Mouse (Mus musculus): ENCODE measurements around the gene Cyp2d10. TPM values are rescaled to one million over a fixed set of nuclear protein-coding genes. Genes with fewer than 3 reads are reported as not detected.

Gene Cyp2d10
- polyA plus RNA-seq, 1 experiment: 0.16 TPM

DNA sequence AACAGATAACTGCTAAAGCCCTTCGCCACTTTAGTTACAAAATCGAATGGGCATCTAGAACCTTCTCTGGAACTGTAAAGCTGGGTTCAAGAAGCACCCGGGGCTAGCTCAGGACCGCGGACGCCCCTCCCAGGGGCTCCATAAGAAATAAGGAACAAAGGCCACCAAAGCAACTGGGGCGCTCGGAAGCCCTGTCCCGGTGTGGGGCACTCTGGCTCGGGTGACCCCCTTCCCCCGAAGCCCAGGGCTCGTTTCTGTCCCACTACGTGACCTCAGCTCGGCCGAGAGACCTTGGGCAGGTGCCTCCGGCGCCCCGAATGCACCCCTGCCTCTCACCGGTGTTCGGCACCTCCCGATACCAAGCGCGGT, 53.3 kb downstream of the Cyp2d10 start:
- WGBS: under 1% methylated on average over 23 of the region's 23 CpGs
- peak overlapping the region; percentile 74 for H3K4me3 ChIP-seq (ENCODE audit: low read depth, low read length)
- peaks cover 22% of the 10 kb centered on the region for H3K36me3 ChIP-seq (ENCODE audit: control insufficient read depth, insufficient read depth, low read length)
- H3K4me1 ChIP-seq (ENCODE audit: control insufficient read depth, insufficient read depth, insufficient read length, low read length): peaks cover 14% of the 10 kb centered on the region
- H3K27ac ChIP-seq (ENCODE audit: insufficient read depth, low read depth, low read length): peak overlapping the region; percentile 68
- no peak for TF ChIP-seq POLR2A (IDR thresholded peaks at IDR 0.05; ENCODE audit: low read depth, low read length)
- no peak for TF ChIP-seq CTCF (IDR thresholded peaks at IDR 0.05; ENCODE audit: extremely low read depth, insufficient read length, insufficient replicate concordance, low read depth, low read length)
- H3K27me3 ChIP-seq (ENCODE audit: control insufficient read depth, insufficient read depth, low read length): no peaks in the 10 kb centered on the region

DNA sequence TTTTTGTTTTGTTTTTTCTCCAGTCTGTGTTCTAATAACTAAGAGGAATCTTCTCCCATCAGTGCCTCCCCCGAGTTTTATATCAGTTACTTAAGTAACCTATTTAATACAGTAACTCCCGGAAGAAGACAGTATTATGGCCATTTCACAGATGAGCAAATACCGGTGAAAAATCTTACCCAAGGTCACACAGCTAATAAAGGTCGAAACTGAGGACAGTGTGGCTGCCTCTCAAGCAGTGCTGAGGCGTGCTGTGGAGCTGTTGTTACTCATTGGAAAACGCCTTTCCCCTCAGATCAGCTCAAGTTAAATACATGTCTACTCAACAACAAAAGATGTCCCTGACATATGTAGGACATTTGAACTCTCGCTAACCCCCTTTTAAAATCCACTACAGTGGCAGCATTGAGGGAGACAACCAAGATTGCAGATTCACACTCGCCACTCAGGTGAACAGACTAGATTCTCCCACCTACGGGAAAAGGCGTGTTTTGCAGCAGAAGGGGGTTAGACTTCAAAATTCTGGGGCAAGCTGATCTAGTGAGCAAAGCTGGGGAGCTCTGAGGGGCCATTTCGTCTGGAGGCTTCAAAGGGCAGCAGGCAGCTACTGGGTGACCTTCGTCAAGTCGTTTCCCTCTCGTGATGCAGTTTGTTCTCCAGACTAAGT, 53.8 kb downstream of the Cyp2d10 start:
- WGBS: 5% methylated on average over 14 of the region's 14 CpGs
- Histone ChIP-seq H3K4me1 (ENCODE audit: control insufficient read depth, insufficient read depth, insufficient read length, low read length) (peaks cover 19% of the 10 kb centered on the region), H3K4me3 (ENCODE audit: low read depth, low read length) (peak overlapping the region; percentile 74), H3K27ac (ENCODE audit: insufficient read depth, low read depth, low read length) (peak overlapping the region; percentile 68), H3K36me3 (ENCODE audit: control insufficient read depth, insufficient read depth, low read length) (peaks cover 27% of the 10 kb centered on the region), H3K27me3 (ENCODE audit: control insufficient read depth, insufficient read depth, low read length) (no peaks in the 10 kb centered on the region)
- 0 out of 2 replicates have a peak, but pooled peaks have one; percentile 15 for TF ChIP-seq POLR2A (IDR thresholded peaks at IDR 0.05; ENCODE audit: low read depth, low read length)
- TF ChIP-seq CTCF (IDR thresholded peaks at IDR 0.05; ENCODE audit: extremely low read depth, insufficient read length, insufficient replicate concordance, low read depth, low read length): no peak

Other genes with a start within 250 kb of the Cyp2d10 start
- 0.38 and 2.6 TPM in 2 replicates for gene Shisa8, start 194.4 kb downstream of the Cyp2d10 start, polyA plus RNA-seq (2012; rRNA removed)
- 6.3 and 14.1 TPM in 2 replicates for gene Tnfrsf13c, start 182.8 kb downstream of the Cyp2d10 start, polyA plus RNA-seq (2012; rRNA removed)
- gene Cenpm, start 162.4 kb downstream of the Cyp2d10 start, polyA plus RNA-seq (2012; rRNA removed): 5.8 and 16.4 TPM in 2 replicates
- 0.19 and 0.37 TPM in 2 replicates for gene 1500009C09Rik, start 154.8 kb downstream of the Cyp2d10 start, polyA plus RNA-seq (2012; rRNA removed)
- gene Sept3, start 132.3 kb downstream of the Cyp2d10 start, polyA plus RNA-seq (2012; rRNA removed): 0.24 and 0.52 TPM in 2 replicates
- not detected in 2 replicates for gene Wbp2nl, start 108.2 kb downstream of the Cyp2d10 start, polyA plus RNA-seq (2012; rRNA removed)
- 83.2 and 196 TPM in 2 replicates for gene Naga, start 68.3 kb downstream of the Cyp2d10 start, polyA plus RNA-seq (2012; rRNA removed)
- gene Pheta2, start 68.3 kb downstream of the Cyp2d10 start, polyA plus RNA-seq (2012; rRNA removed): 0.42 and 0.56 TPM in 2 replicates
- gene Smdt1, start 68.2 kb downstream of the Cyp2d10 start, polyA plus RNA-seq (2012; rRNA removed): 200 and 394 TPM in 2 replicates
- gene Ndufa6, start 52.9 kb downstream of the Cyp2d10 start, polyA plus RNA-seq (2012; rRNA removed): 410 and 669 TPM in 2 replicates
- 18.5 and 67.5 TPM in 2 replicates for gene Cyp2d22, start 26.9 kb downstream of the Cyp2d10 start, polyA plus RNA-seq (2012; rRNA removed)
- not detected in 2 replicates for gene Cyp2d11, start 13.2 kb downstream of the Cyp2d10 start, polyA plus RNA-seq (2012; rRNA removed)
- gene Cyp2d9, start 26.2 kb upstream of the Cyp2d10 start, polyA plus RNA-seq (2012; rRNA removed): 0.09 TPM in 1 of 2 replicates, not detected in the other
- gene Cyp2d12, start 147.9 kb upstream of the Cyp2d10 start, polyA plus RNA-seq (2012; rRNA removed): not detected in 2 replicates
- gene Cyp2d34, start 213.8 kb upstream of the Cyp2d10 start, polyA plus RNA-seq (2012; rRNA removed): not detected in 2 replicates